Mouse (Mus musculus) liver, adult 10 weeks (tissue): ENCODE data around the gene Upk1a. TPM values are rescaled to one million over a fixed set of nuclear protein-coding genes. Genes with fewer than 3 reads are reported as not detected.

ENCODE experiments used
- polyA plus RNA-seq: library from polyadenylated mRNA; stranded (reverse); fragments of 350-450 nt; fragmentation: Illumina TruSeq; extraction: RNeasy Lipid Tissue Mini Kit (QIAGEN cat#74804); gene quantifications from one replicate; pipeline ENCODE4 v1.2.3, GENCODE M21; 2014; ENCODE audit warnings: low read depth, low replicate concordance

Upk1a gene
- not detected for polyA plus RNA-seq

DNA sequence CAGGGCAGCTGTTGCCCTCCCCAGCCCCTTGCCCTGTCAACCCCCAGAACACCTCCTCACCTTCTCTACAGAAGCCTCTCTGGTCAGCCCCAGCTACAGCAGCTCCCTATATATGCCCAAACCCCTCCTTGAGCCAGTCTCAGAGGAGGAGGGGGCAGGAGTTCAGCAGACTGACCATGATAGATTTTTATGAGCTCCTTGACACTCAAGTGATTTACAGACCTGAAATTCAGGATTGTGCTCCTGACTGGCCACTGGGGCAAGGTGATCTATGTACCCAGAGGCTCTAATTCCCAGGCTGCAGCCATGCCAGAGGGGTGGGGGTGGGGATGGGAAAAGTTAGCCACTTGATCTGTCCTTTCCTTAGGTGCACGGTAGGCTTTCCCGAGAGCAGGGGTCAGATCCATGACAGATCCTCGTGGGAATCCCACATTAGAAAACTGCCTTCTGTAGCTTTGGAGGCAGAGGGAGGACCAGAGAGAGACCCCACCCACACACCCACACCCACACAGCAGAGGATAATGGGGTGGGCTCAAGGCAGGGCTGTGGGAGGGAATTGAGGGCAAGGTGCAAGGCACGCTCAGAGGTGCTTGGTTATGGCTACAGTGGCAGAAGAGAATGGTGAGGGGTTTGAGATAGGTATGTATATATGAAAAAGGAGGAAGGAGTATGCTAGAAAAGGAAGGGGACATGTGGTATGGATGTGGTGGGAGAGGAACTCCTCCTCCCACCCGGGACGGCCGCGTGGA is at the start of gene Upk1a:
Upk1a (minus strand) TSS at position 194 of the 749 bp plus-strand sequence.

DNA sequence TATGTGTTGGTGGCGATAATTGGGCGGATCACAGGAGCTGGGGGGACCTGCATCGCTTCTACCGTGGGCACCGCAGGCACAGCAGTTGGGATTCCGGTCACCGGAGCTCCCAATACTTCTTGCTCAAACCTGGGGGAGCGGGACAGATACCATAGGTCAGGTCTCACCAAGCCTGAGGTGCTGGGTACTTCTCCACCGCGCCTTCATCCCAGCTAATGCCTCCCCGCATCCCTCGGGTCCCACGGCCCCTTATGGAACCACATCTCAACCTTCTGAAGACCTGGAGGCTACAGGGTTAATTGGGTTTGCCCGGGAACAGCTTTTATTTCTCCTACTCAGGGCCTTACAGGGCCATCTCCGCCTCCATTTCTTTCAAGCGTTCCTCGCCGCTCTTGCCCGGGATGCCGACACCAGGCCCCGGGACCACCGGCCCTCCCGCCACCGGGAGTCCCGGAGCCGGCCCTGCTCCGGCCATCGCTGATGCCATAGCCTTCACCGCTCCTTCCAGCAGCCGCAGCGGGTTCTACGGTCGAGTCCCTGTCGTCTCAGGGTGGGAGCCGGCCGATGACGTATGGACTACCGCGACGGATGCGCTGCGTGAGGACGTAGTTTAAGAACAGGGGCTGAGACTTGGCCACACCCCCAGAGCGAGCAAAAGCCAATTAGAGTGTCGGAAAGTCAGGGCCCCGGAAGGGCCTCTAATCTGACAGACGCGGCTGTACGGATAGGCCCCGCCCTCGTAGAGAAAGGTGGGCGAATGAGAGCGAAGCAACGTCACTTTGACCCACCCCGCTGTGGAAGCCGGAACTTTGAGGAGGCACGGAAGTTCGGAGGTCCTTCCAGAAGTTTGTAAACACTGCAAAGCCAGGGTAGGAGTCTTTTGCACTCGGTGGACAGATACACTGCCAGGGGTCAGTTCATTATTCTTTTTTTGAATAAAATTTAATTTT is 37.2 kb upstream of the Upk1a start, which contains the start of gene Rbm42:
Rbm42 (minus strand) TSS at position 727 of the 950 bp plus-strand sequence.

DNA sequence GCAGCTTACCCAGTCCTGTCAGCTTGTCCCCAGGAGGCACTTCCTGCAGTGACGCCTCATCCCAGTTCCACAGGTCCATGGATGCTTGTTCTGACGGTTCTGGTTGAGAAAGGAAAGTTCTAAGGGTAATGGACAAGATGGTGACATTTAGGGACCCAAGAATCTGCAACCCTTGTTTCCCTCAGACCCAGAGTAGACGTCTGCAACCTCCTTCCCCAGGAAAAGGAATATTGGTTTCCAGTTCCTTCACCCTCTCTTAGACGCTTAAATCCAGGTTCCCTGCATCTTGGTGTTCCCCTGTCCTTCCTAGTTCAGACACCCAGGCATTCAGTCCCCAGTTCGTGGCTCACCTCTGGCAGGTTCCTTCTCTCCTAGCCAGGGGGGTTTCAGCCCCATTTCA is 23.1 kb upstream of the Upk1a start, which contains the start of gene Etv2:
Etv2 (minus strand) TSS at position 101 of the 400 bp plus-strand sequence.

DNA sequence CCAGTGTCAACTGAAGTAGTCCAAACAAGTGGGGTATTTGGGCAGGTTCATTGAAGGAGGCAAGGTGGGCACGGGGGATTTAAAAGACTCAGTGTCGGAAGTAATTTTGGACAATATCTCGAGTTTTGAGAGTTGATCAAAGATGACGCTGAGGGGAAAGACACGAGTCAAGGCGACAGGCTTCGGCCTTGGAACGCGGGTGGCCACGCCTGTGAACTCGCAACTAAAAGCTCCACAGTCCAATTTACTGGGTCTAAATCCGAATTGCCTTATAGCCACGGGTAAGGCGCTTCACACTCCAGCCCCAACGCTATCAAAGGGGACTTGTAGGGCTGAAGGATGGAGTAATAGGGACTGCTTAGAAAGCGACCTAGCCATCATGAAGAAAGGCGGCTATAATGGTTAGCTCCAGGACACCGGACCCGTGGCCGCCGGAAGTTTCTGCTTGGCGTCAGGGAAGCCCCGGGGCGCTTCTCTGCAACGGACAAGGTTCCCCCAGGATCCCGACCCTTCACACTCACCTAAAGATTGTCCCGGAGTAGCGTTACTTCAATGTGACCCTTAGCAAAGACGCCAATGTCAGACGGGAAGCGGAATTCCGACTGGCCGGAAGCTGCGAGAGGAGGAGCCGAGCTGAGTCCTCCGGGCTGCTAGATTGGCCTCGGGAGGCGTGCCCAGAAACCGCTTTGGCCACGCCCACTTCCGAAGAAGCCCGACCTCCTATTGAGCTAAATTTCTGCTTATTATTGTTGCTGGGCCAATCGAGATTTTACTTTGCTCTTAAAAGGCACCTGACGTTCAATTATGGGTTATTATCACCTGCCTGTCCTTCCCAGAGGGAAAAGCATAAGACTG is 13.1 kb upstream of the Upk1a start, which contains the start of gene Cox6b1:
Cox6b1 (minus strand) TSS at position 622 of the 855 bp plus-strand sequence.

DNA sequence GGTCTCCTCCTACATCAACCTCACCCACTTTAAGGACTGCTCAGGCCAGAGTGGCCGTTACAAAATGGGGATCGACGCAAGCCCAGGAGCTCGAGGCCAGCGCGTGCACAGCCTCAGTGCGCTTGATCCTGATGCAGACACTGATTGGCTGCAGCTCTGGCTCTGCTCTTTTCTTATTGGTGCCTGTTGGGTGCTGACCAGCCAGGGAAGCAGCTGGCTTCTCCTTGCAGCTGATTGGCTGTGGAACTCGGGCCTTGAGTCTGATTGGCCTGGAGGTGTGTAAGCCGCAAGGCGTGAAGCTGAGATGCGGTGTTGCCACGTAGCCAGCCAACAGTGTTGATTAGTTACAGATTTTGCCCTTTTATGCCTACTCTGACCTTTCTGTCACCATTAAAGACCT is 13.9 kb downstream of the Upk1a start, which contains the start of gene Zbtb32:
Zbtb32 (minus strand) TSS at position 124 of the 400 bp plus-strand sequence.

DNA sequence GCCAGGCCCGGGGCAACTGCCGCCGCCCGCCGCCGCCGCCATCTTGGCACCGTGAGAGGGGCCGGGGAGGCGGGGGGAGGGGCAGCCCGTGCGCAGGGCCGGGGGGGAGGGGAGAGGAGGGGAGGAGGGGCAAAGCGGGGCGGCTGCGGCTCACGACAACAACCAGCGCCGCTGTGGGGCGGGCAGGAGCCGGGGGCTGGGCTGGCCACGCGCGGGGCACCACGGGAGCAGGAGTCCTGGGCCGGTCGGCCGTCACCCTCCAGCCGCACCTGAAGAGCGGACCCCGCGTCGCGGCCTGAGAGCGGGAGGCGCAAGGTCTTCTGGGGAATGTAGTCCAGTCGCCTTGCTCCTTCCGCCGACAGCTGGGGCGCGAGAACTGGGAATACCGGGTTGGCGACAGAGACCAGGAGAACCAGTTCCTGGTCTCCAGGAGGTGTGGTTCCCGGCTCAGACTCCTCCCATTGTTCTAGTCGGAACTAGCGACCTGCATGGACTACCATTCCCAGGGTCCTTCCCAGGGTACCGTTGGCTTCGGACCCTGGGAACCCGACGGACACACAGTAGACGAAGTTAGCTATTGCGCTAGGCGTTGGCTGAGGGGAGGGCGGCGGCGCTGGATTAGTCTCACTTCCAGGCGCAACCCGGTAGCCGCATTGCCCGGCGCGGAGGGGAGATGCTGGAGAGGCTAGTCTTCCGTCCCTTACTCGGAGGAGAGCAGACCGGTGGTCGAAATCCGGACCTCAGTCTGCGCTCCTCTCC is 23.8 kb downstream of the Upk1a start, which contains the start of gene Kmt2b:
Kmt2b (minus strand) TSS at position 51 of the 759 bp plus-strand sequence.

DNA sequence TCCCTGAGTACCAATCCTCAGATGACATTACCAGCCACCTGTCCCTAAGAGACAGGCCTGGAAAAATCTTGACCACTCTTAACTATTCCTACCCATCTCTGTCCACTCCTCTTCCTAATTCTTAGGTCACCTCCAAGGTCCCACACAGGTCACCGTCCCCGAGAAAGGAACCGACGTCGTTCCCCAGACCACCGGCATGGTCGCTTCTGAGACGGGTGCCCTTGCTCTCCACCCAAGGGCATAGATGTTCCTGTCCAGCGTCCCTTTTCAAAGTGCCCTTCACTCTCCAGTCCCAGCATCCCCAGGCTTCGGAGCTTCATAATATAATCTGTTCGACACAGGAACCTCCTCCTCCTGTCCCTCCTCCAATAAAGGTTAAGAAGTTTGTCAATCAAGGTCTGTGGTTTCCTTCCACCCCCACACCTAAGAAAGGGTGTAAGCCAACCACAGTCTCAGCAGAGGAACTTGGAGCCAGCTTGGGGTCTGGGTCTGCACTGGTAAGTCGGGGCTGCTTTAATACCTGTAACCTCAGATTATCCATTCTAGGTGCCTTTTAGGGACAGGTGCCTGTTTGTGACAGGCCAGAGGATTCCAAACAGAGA is 47.6 kb downstream of the Upk1a start, which contains the start of gene Igflr1:
Igflr1 (plus strand) TSS at position 458 of the 602 bp plus-strand sequence.

DNA sequence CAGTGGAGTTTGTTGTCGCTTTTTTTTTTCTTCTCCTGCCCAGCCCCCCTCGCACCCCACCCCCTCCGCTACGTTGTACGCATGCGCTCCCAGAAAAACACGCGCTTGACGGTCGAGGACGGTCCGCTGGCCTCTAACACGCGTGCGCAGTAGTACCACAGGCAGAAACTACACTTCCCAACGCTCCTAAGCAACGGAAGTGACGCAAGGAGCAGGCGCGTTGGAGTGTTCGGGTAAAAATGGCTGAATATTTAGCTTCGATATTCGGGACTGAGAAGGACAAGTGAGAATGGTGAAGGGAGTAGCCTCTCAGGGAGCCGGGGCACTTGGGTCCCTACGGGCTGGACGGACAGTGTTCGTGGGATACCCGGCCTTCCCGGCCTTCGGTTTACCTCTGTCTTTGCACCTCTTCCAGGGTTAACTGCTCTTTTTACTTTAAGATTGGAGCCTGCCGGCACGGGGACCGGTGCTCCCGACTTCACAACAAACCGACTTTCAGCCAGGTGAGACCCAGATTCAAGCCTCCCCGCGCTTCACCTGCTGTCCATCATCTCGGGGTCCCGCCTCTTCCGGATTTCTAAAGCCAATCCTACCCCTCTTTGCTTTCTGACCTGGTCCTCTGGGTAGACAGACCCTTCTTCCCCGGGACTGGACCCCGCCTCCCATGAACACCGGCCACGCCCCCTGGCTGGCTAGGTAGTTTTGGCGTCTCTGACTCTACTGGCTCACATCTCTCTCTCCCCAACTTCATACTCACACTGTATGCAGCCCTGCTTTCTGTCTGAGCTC is 49.3 kb downstream of the Upk1a start, which contains the start of the genes U2af1l4, Gm49396 and Psenen:
U2af1l4 (plus strand) TSS at position 185 of the 789 bp plus-strand sequence.
Gm49396 (plus strand) TSS at position 228 of the 789 bp plus-strand sequence.
Psenen (minus strand) TSS at position 511 of the 789 bp plus-strand sequence.

DNA sequence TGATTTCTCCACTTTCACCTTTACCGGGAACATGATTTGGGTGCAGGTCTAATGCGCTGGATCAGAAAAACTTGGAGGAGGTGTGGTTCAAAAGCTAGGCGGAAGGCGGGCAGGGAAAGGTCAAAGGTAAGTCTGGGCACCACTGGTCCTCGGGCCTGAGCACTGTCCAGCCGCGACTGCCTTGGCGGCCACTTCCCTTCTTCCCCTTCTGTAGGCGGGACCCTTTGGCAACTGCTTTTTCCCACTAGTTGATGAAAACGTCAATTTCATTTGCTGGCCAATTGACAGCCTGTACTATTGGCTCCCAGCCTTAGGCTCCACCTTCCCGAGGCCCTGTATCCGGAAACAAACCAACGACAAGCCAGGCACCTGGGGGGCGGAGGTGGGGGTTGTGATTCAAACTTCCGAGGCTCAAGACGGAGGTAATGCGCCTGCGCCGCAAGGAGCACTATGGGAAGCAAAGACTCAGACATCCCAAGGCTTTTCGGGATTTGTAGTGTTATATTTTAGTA is 53.1 kb downstream of the Upk1a start, which contains the start of gene Lin37:
Lin37 (minus strand) TSS at position 396 of the 512 bp plus-strand sequence.

Other genes starting within 250 kb of the Upk1a start
- 6.5 TPM for gene Tyrobp, start 199.1 kb downstream of the Upk1a start, polyA plus RNA-seq
- not detected for gene Hcst, start 193.0 kb downstream of the Upk1a start, polyA plus RNA-seq
- not detected for gene Nfkbid, start 191.1 kb downstream of the Upk1a start, polyA plus RNA-seq
- gene Aplp1, start 167.3 kb downstream of the Upk1a start, polyA plus RNA-seq, result not detected
- not detected for gene Kirrel2, start 155.2 kb downstream of the Upk1a start, polyA plus RNA-seq
- not detected for gene Nphs1, start 154.5 kb downstream of the Upk1a start, polyA plus RNA-seq
- gene Prodh2, start 119.2 kb downstream of the Upk1a start, polyA plus RNA-seq, result 10.0 TPM
- gene Arhgap33, start 77.8 kb downstream of the Upk1a start, polyA plus RNA-seq, result not detected
- gene Hspb6, start 60.7 kb downstream of the Upk1a start, polyA plus RNA-seq, result 13.0 TPM
- gene Proser3, start 60.5 kb downstream of the Upk1a start, polyA plus RNA-seq, result 0.34 TPM
- gene Lin37, start 53.0 kb downstream of the Upk1a start, polyA plus RNA-seq, result 5.1 TPM
- gene U2af1l4, start 49.5 kb downstream of the Upk1a start, polyA plus RNA-seq, result 14.8 TPM
- gene Gm49396, start 49.5 kb downstream of the Upk1a start, polyA plus RNA-seq, result 1.6 TPM
- gene Psenen, start 49.2 kb downstream of the Upk1a start, polyA plus RNA-seq, result 23.8 TPM
- gene Igflr1, start 47.4 kb downstream of the Upk1a start, polyA plus RNA-seq, result not detected
- 2.6 TPM for gene Kmt2b, start 24.1 kb downstream of the Upk1a start, polyA plus RNA-seq
- not detected for gene Zbtb32, start 13.9 kb downstream of the Upk1a start, polyA plus RNA-seq
- gene Cox6b1, start 13.3 kb upstream of the Upk1a start, polyA plus RNA-seq, result 967 TPM
- gene Etv2, start 23.0 kb upstream of the Upk1a start, polyA plus RNA-seq, result not detected
- gene Rbm42, start 37.5 kb upstream of the Upk1a start, polyA plus RNA-seq, result 0.50 TPM
- 0.93 TPM for gene Haus5, start 52.1 kb upstream of the Upk1a start, polyA plus RNA-seq
- gene Pmis2, start 58.8 kb upstream of the Upk1a start, polyA plus RNA-seq, result not detected
- not detected for gene 2200002J24Rik, start 86.1 kb upstream of the Upk1a start, polyA plus RNA-seq
- gene Atp4a, start 99.4 kb upstream of the Upk1a start, polyA plus RNA-seq, result 0.21 TPM
- gene Tmem147, start 116.7 kb upstream of the Upk1a start, polyA plus RNA-seq, result 28.3 TPM
- gene Gapdhs, start 130.8 kb upstream of the Upk1a start, polyA plus RNA-seq, result not detected
- gene Sbsn, start 138.6 kb upstream of the Upk1a start, polyA plus RNA-seq, result not detected
- gene Dmkn, start 150.9 kb upstream of the Upk1a start, polyA plus RNA-seq, result not detected
- gene Krtdap, start 175.0 kb upstream of the Upk1a start, polyA plus RNA-seq, result not detected
- not detected for gene Ffar2, start 210.9 kb upstream of the Upk1a start, polyA plus RNA-seq
- gene Ffar3, start 243.3 kb upstream of the Upk1a start, polyA plus RNA-seq, result not detected
- gene Ffar1, start 248.7 kb upstream of the Upk1a start, polyA plus RNA-seq, result not detected